Mouse (Mus musculus) heart, postnatal 0 days (tissue): Measurements from ENCODE around the gene Spg21. TPM values are rescaled to one million over a fixed set of nuclear protein-coding genes. Genes with fewer than 3 reads are reported as not detected.

Experiments used
- ATAC-seq: fragments of 200-750 bp; cut with Nextera tagmentation; 2 replicates; pipeline ENCODE4 v1.8.0; 2017; ENCODE audit warnings: low read depth, moderate number of reproducible peaks, moderate library complexity; ENCODE audit not compliant: insufficient read depth
- DNase-seq: peaks from one replicate; pipeline ENCODE4 v3.0.0-alpha.2; 2016; ENCODE audit warnings: low spot score
- H3K27ac ChIP-seq: fragments of 300-500 bp; sonication (generic); 2 replicates; pipeline ENCODE4 v1.5.1; 2014; ENCODE audit warnings: low read depth, mild to moderate bottlenecking
- H3K27me3 ChIP-seq: fragments of 300-500 bp; sonication (generic); 2 replicates; pipeline ENCODE4 v1.6.1; 2014; ENCODE audit warnings: low read length, mixed read lengths; ENCODE audit not compliant: control insufficient read depth, insufficient read depth
- H3K36me3 ChIP-seq: fragments of 300-500 bp; sonication (generic); replicated peaks from 2 replicates; pipeline ENCODE4 v1.6.1; 2014; ENCODE audit warnings: low read length, mixed read lengths; ENCODE audit not compliant: control insufficient read depth, insufficient read depth
- H3K4me1 ChIP-seq: fragments of 300-500 bp; sonication (generic); 2 replicates; pipeline ENCODE4 v1.6.1; 2014; ENCODE audit warnings: antibody characterized with exemption; ENCODE audit not compliant: control insufficient read depth, insufficient read depth
- H3K4me2 ChIP-seq: fragments of 300-500 bp; sonication (generic); 2 replicates; pipeline ENCODE4 v1.6.1; 2014; ENCODE audit warnings: low read depth, mild to moderate bottlenecking, low read length, moderate library complexity
- H3K4me3 ChIP-seq: fragments of 300-500 bp; sonication (generic); 2 replicates; pipeline ENCODE4 v1.5.1; 2014; ENCODE audit warnings: low read depth, low read length
- H3K9ac ChIP-seq: fragments of 300-500 bp; sonication (generic); replicated peaks from 2 replicates; pipeline ENCODE4 v1.6.1; 2014; ENCODE audit warnings: low read depth, low read length, mixed read lengths
- H3K9me3 ChIP-seq: fragments of 300-500 bp; sonication (generic); replicated peaks from 2 replicates; pipeline ENCODE4 v1.6.1; 2016; ENCODE audit warnings: low read length; ENCODE audit not compliant: control insufficient read depth
- CTCF ChIP-seq: IDR thresholded peaks from 2 replicates; pipeline ENCODE4 v1.5.1; 2016; ENCODE audit warnings: antibody characterized with exemption, control low read depth, low read depth
- EP300 ChIP-seq: IDR thresholded peaks from 2 replicates; pipeline ENCODE4 v1.6.1; 2016; ENCODE audit warnings: antibody characterized with exemption, low read depth
- WGBS: fragments of 180-500 bp; shearing (Covaris S2); extraction: QIAGEN DNeasy Blood & Tissue Kit; methylation state at CpG from one replicate; pipeline ENCODE4 v1.1.7; 2014; 5-methylcytosine and 5-hydroxymethylcytosine counted together
- polyA plus RNA-seq: library from polyadenylated mRNA; unstranded; fragments of >200 nt; fragmentation: Nextera tagmentation; extraction: Ambion mirVana; gene quantifications from 2 replicates; pipeline ENCODE4 v1.2.1, GENCODE M21; 2015
- total RNA-seq: library from RNA; depleted of rRNA; stranded (reverse); fragments of >200 nt; gene quantifications from 2 replicates; pipeline ENCODE4 v1.2.3, GENCODE M21; 2014; ENCODE audit warnings: low replicate concordance

The Spg21 gene
- total and polyA plus RNA-seq, 2 experiments from 2014 or later, result 41.3 to 52.4 TPM

- no peak overlapping the region for H3K9ac ChIP-seq
- H3K9me3 ChIP-seq, result no peaks in the 10 kb centered on the region
- 79% methylated on average over 21 of the region's 21 CpGs for WGBS
- H3K27ac ChIP-seq, result no peak overlapping the region
- no peak for DNase-seq
- no peaks in the 10 kb centered on the region for H3K36me3 ChIP-seq
- no peak for TF ChIP-seq CTCF
- no peak for TF ChIP-seq EP300
- no peaks in the 10 kb centered on the region for H3K4me1 ChIP-seq
- ATAC-seq, result no peak
- H3K27me3 ChIP-seq, result no peaks in the 10 kb centered on the region
- H3K4me3 ChIP-seq, result no peak overlapping the region
- no peak overlapping the region for H3K4me2 ChIP-seq
Measured at GRCm38 (mm10) chr9:65502721-65503505, 42.2 kb downstream of the Spg21 start.

GRCm38 (mm10) chr9:65508449-65508848 is 47.7 kb downstream of the Spg21 start:
- DNase-seq (no peak), ATAC-seq (no peak)
- Histone ChIP-seq H3K9me3 (no peaks in the 10 kb centered on the region), H3K4me2 (no peak overlapping the region), H3K27ac (no peak overlapping the region), H3K9ac (no peak overlapping the region), H3K27me3 (no peaks in the 10 kb centered on the region), H3K36me3 (no peaks in the 10 kb centered on the region), H3K4me3 (no peak overlapping the region), H3K4me1 (no peaks in the 10 kb centered on the region)
- 15% methylated on average over 7 of the region's 7 CpGs for WGBS
- TF ChIP-seq CTCF, result no peak
- no peak for TF ChIP-seq EP300

- Histone ChIP-seq H3K4me2 (no peak overlapping the region), H3K4me1 (no peaks in the 10 kb centered on the region), H3K27ac (no peak overlapping the region), H3K27me3 (no peaks in the 10 kb centered on the region), H3K9me3 (no peaks in the 10 kb centered on the region), H3K36me3 (no peaks in the 10 kb centered on the region), H3K9ac (no peak overlapping the region), H3K4me3 (no peak overlapping the region)
- no peak for DNase-seq
- no peak for ATAC-seq
- no peak for TF ChIP-seq EP300
- no peak for TF ChIP-seq CTCF
- WGBS, result 78% methylated on average over 3 of the region's 3 CpGs
Measured at GRCm38 (mm10) chr9:65512520-65512919, 51.8 kb downstream of the Spg21 start.

GRCm38 (mm10) chr9:65514431-65514830 is 53.7 kb downstream of the Spg21 start:
- no peak overlapping the region for H3K4me2 ChIP-seq
- H3K4me1 ChIP-seq, result no peaks in the 10 kb centered on the region
- no peak overlapping the region for H3K27ac ChIP-seq
- no peak for DNase-seq
- TF ChIP-seq CTCF, result no peak
- no peak for TF ChIP-seq EP300
- no peak overlapping the region for H3K9ac ChIP-seq
- no peaks in the 10 kb centered on the region for H3K27me3 ChIP-seq
- 78% methylated on average over 8 of the region's 8 CpGs for WGBS
- no peaks in the 10 kb centered on the region for H3K9me3 ChIP-seq
- no peak overlapping the region for H3K4me3 ChIP-seq
- no peaks in the 10 kb centered on the region for H3K36me3 ChIP-seq
- ATAC-seq, result no peak

GRCm38 (mm10) chr9:65514851-65515261 is 54.1 kb downstream of the Spg21 start:
- DNase-seq, result no peak
- Histone ChIP-seq H3K4me3 (no peak overlapping the region), H3K4me1 (no peaks in the 10 kb centered on the region), H3K9me3 (no peaks in the 10 kb centered on the region), H3K27me3 (no peaks in the 10 kb centered on the region), H3K36me3 (no peaks in the 10 kb centered on the region), H3K27ac (no peak overlapping the region), H3K4me2 (no peak overlapping the region), H3K9ac (no peak overlapping the region)
- 62% methylated on average over 3 of the region's 3 CpGs for WGBS
- no peak for TF ChIP-seq EP300
- TF ChIP-seq CTCF, result no peak
- ATAC-seq, result no peak
